Mouse (Mus musculus): ENCODE results near the gene Mrpl52. TPM values are rescaled to one million over a fixed set of nuclear protein-coding genes. Genes with fewer than 3 reads are reported as not detected.

Gene Mrpl52
- polyA plus RNA-seq, 1 experiment from 2014 or later: 285 TPM

GRCm38 (mm10) chr14:54477172-54477909 is 50.6 kb downstream of the Mrpl52 start:
- WGBS: 79% methylated on average over 15 of the region's 15 CpGs
- Histone ChIP-seq H3K9ac (no peak overlapping the region), H3K4me1 (replicated peaks) (peaks cover 33% of the 10 kb centered on the region), H3K4me2 (no peak overlapping the region), H3K4me3 (no peak overlapping the region), H3K9me3 (replicated peaks) (no peaks in the 10 kb centered on the region), H3K27me3 (peaks cover 30% of the 10 kb centered on the region), H3K36me3 (no peaks in the 10 kb centered on the region), H3K27ac (no peak overlapping the region)
- ATAC-seq (replicated peaks; ENCODE audit: insufficient number of reproducible peaks, insufficient read depth, low FRiP score, low read depth): no peak

Other genes starting within 250 kb of the Mrpl52 start
- gene Dad1, start 172.8 kb upstream of the Mrpl52 start, polyA plus RNA-seq (2015; fragmentation: Nextera tagmentation; extraction: Ambion mirVana): 355 and 362 TPM in 2 replicates
- gene Abhd4, start 172.7 kb upstream of the Mrpl52 start, polyA plus RNA-seq (2015; fragmentation: Nextera tagmentation; extraction: Ambion mirVana): 96.0 and 106 TPM in 2 replicates
- gene Olfr49, start 142.0 kb upstream of the Mrpl52 start, polyA plus RNA-seq (2015; fragmentation: Nextera tagmentation; extraction: Ambion mirVana): 0.03 TPM in 1 of 2 replicates, not detected in the other
- 53.2 and 54.4 TPM in 2 replicates for gene Oxa1l, start 66.1 kb upstream of the Mrpl52 start, polyA plus RNA-seq (2015; fragmentation: Nextera tagmentation; extraction: Ambion mirVana)
- gene Slc7a7, start 9.1 kb upstream of the Mrpl52 start, polyA plus RNA-seq (2015; fragmentation: Nextera tagmentation; extraction: Ambion mirVana): 7.7 and 11.0 TPM in 2 replicates
- 91.2 and 125 TPM in 2 replicates for gene Mmp14, start 4.7 kb downstream of the Mrpl52 start, polyA plus RNA-seq (2015; fragmentation: Nextera tagmentation; extraction: Ambion mirVana)
- gene Lrp10, start 37.2 kb downstream of the Mrpl52 start, polyA plus RNA-seq (2015; fragmentation: Nextera tagmentation; extraction: Ambion mirVana): 41.9 and 51.6 TPM in 2 replicates
- gene Rem2, start 49.2 kb downstream of the Mrpl52 start, polyA plus RNA-seq (2015; fragmentation: Nextera tagmentation; extraction: Ambion mirVana): 1.1 and 1.9 TPM in 2 replicates
- 47.4 and 57.4 TPM in 2 replicates for gene Prmt5, start 90.6 kb downstream of the Mrpl52 start, polyA plus RNA-seq (2015; fragmentation: Nextera tagmentation; extraction: Ambion mirVana)
- 34.0 and 39.8 TPM in 2 replicates for gene Haus4, start 127.7 kb downstream of the Mrpl52 start, polyA plus RNA-seq (2015; fragmentation: Nextera tagmentation; extraction: Ambion mirVana)
- 23.1 and 35.5 TPM in 2 replicates for gene Ajuba, start 150.6 kb downstream of the Mrpl52 start, polyA plus RNA-seq (2015; fragmentation: Nextera tagmentation; extraction: Ambion mirVana)
- 4.8 and 5.0 TPM in 2 replicates for gene 4931414P19Rik, start 179.1 kb downstream of the Mrpl52 start, polyA plus RNA-seq (2015; fragmentation: Nextera tagmentation; extraction: Ambion mirVana)
- 294 and 335 TPM in 2 replicates for gene Psmb5, start 191.1 kb downstream of the Mrpl52 start, polyA plus RNA-seq (2015; fragmentation: Nextera tagmentation; extraction: Ambion mirVana)
- 1.7 and 17.6 TPM in 2 replicates for gene Psmb11, start 194.5 kb downstream of the Mrpl52 start, polyA plus RNA-seq (2015; fragmentation: Nextera tagmentation; extraction: Ambion mirVana)
- gene Gm17606, start 214.0 kb downstream of the Mrpl52 start, polyA plus RNA-seq (2015; fragmentation: Nextera tagmentation; extraction: Ambion mirVana): not detected in 2 replicates
- gene Cdh24, start 214.5 kb downstream of the Mrpl52 start, polyA plus RNA-seq (2015; fragmentation: Nextera tagmentation; extraction: Ambion mirVana): 1.6 and 2.1 TPM in 2 replicates

All from heart, embryonic 15.5 days (tissue).